Mouse (Mus musculus) spleen, adult 12 weeks (tissue): ENCODE measurements around the gene Csk.

Source experiments
- DNase-seq: peaks from one replicate; pipeline ENCODE4 v3.0.0; 2022; ENCODE audit warnings: low spot score

Gene Csk

DNA sequence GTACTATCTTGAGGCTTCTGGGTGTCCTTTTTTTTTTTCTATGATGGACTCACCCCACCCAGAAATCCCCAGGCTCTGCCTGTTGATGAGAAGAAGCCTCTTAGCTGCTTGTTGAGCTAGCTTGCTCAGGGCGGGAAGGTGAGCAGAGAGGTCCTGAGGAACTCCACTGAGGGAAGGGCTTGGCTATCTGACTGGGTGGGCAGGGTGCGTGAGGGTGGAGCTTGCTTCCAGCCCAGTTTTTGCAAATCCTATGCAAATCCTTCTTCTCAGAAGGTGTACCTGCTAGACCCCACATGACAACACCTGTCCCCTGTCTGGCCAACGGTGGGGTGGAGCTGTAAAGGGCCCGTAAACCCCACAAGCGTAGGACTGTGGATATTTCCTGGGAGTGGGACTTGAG is at the start of gene Csk:
TSS of gene Csk (minus strand) at position 349 of the 400 bp plus-strand sequence.
- DNase-seq: no peak

DNA sequence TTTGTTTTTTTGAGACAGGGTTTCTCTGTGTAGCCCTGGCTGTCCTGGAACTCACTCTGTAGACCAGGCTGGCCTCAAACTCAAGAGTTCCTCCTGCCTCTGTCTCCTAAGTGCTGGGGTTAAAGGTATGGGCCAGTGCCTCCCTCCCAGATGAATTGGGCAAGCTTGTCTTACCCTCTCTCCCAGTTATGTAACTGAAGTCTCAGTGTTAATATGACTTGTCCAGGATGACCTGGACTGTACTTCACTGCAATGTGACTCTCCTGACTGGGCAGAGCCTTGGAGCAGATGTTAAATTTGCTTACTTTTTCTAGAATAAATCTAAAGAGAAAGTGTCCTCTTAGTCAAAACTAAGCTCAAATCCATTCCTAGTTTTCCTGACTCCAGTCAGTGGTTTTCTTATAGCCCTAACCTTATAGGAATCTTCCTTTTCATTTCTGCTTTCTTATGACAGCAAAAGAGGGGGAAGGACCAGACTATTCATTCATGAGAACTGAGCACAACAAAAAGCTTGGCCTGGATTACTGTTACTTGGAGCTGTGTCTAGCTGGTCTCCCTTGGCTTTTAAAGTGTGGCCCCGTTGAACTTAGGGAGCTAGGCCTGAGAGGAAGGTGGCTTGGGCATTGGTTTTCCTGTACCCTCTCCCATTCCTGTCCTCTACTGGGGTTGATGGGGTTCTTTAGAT is 45.2 kb upstream of the Csk start:
- no peak for DNase-seq

DNA sequence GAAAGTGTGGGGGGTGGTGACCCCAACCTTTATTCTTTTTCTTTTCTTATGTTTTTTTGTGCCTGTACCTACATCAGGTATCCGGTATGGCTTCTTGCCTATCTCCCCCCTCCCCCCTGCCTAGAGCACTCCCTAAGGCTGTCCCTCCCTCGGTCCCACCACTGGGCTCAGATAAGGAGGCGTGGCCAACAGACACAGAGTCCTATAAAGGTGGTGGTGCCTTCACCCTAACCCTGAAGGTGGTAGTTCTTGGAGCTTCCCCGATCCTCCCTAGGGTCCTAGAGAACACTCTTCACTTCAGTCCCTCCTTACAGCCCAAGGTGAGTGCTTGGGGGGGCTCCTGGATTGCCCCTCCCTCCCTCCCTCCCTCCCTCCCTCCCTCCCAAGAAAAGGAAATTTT is 43.9 kb upstream of the Csk start:
- DNase-seq: no peak

DNA sequence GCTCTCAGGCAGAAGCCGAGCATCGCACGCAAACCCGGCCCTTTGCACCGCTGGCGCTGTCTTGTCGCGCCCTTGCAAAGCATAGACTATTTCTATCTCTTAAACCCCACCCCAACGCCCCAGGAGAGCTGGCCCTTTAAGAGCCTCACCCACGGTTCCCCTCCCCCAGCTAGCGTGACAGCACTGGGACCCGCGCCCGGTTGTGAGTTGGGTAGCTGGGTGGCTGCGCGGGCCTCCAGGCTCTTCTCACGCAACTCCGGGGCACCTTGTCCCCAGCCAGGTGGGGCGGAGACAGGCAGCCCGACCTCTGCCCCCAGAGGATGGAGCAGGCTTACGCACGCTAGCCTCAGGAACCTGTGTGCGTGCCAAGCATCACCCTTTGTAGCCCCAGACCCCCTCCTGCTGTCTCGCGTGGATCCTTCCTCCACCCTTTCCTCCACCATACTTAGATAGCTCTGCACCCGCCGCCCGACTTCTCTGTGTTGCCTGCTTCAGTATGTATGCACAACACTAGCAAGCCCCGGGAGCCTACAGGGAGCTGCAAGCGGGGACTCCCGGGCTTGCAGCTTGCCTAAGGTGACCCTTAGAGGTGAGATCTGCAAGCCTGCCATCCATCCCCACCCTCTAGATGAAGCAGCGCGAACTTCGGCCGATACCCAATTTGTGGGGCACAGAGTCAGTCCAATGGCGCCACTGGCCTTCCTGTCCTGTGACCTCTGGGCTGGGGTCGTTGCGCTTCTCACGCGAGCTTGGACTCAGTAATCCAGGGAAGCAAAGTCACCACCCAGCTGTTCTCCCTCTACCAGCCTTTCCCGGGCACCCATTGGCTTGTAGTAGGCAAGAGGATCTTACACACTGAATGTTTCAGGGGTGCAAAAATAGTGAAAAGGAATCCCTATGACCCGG is 43.2 kb upstream of the Csk start:
- no peak for DNase-seq

DNA sequence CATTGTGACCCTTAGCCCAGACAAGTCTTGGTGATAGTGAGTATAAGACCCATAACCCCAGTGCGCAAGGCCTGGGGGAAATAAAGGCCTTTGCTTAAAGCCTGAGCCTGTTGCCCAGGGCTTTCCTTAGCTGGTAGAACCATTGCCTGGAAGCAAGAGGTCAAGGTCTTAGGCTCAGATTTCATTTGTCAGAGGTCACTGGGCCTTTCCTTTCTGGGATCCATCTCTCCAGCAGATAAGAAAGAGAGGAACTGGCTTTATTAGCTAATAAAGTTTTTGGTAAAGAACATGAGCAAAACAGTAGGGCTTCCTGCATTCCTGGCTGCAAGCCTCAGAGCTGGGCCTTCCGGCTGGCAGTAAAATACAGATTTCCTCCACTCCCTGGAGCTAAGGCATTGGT is 40.7 kb upstream of the Csk start:
- DNase-seq: no peak

DNA sequence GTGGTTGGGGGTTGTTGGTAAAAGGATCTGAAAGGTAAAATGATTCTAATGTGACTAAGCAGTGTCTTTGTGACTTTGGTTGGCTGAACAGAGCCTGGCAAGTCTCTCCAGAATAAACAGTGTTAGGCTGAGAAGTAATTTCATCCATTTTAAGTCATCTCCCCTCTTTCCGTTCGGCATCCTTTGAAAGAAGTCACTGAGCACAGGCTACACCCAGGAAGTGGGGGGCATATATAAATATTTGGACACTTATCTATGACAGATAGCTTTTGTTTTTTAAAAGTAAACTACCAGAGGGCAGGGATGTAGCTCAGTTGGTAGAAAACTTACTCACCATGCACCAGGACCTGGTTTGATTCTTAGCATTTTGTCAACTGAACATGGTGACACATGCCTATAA is 35.2 kb upstream of the Csk start:
- no peak for DNase-seq

DNA sequence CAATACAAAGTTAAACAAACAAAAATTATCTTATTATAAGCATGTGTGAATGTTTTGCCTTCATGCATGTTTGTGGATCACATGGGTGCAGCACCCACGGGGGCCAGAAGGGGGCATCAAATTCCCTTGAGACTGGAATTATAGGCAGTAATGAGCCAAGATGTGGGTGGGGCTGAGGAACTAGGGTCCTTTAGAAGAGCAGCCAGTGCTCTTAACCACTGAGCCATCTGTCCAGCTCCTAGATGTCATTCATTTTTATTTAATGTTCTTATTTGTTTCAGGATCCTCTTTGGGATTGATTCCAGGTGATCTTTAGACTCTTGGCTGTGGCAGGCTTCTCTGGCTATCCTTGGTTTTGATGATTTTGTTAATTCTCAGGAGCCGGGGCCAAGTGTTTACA is 34.7 kb upstream of the Csk start:
- peak; percentile 15 for DNase-seq

DNA sequence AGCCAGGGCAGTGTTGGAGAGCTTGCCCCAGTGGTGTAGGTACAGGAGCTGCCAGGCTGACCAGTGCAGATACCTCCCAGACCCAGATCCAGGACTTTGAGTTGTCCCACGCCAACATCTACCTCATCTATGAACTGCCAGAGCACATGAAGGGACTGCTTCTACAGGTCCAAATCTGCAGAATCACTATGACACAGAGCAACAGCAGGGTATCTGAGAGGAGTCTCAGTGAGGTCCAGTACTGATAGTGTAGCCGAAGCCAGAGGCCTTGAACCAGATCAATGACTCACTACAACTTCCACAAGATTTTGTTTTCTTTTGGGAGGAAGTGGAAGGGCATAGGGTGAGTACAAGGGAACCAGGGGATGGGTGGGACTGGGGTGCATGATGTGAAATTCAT is 34.3 kb upstream of the Csk start, which contains the start of gene Cyp1a1:
TSS of gene Cyp1a1 (plus strand) at position 178 of the 400 bp plus-strand sequence.
- no peak for DNase-seq

DNA sequence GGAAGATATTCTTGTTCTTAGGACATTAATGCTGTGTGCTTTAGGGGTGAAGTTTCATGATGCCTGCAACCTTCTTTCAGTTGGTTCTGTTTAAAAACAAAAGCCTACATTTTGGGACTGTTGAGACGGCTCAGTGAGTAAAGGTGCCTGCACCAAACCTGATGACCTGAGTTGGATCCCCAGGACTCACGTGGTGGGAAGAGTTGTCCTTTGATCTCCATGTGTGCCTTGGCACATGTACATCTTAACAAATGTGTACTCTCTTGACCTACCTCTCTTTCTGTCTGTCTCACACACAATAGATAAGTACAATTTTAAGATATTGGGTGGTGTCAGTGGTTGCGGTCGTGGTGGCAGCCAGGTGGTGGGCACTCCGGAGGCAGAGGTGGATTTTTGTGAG is 32.6 kb upstream of the Csk start:
- DNase-seq: no peak

DNA sequence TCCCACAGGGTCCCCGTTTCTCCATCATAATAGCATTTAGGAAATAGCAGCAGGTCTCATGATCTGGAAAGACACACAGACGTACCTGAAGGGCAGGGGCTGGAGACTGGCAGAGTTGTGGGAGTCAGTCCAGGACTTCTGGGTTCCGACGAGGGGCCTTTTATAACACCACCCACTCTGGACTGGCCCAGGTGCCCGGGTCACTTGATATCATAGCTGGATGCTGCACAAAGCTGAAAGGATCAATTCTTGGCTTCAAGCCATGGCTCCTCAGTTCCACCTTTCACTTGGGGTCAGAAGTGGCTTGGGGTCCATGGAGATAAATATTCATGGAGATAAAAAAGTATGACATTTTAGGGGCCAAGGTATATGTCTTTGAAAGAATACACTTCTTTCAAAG is 30.1 kb upstream of the Csk start, which contains the start of gene Cyp1a2:
TSS of gene Cyp1a2 (minus strand) at position 184 of the 400 bp plus-strand sequence.
- DNase-seq: no peak

DNA sequence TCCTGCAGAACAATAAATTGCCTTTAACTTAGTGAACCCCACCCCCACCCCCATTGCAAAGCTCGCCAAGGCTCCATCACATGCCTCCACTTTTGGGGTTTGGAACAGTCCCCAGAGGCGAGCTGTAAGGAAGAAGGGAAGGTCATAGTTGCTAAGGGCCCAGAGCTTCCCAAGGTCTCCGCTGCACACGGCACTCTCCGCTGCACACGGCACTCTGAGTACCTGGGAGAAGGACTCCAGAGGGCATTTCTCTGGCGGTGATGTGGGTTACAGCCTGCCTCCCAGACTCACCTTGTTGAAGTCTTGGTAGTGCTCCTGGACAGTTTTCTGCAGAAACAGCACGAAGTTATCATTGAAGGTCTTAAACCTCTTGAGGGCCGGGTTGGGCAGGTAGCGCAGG is 28.0 kb upstream of the Csk start:
- no peak for DNase-seq

DNA sequence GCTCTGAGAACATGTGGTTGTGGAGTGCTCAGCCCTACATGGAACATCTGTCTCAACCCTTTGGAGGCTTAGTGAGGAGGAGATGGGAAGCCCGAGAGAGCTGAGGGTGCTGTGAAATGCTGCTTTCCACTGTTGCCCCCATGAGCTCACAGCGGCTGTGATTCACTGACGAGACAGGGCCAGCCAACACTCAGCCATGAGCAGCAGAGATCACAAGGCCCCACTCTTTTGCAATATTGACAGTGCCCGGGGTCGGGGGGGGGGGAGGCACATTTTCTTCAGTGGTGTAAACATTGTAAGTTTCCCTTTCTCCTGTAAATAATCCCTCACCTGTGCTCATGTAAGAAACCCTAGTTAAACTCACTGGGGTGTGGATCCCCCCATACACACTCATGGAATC is 18.1 kb upstream of the Csk start:
- no peak for DNase-seq

DNA sequence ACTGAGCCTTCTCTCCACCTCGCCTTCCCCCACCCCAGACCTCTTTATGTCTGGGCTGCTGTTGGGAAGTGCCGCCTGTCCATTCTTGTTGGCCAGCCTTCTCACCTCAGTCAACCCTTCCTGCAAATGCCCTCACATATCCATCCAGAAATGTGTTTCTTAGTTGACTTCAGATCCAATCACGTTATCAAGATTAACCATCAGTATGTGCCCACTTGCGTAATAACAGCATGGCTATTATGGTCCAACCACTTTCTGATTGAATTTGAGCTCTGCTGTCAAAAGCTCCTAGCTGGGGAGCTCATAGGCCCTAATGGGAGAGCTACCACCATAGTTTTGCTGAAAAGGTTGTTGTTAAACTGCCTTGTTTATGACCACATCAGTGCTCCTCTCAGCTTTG is 17.6 kb upstream of the Csk start:
- DNase-seq: no peak

DNA sequence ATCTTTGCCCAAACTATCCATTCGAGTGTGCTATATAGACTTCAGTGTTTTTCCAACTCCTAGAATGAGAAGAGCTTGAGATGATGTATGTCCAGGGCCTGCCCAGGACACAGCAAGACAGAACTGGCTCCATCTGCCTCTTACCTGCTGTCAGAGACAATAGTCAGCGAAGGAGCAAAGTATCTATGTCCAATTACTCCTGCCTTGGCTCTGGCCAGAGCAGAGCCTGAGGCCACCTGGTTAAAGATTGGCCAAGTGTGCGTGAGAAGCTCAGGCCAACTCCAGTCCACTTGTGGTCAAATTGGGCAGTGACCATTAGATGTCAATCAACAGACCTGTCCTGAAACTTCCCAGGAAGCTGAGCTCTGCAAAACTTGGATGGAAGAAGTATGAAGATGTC is 16.1 kb upstream of the Csk start:
- DNase-seq: no peak

DNA sequence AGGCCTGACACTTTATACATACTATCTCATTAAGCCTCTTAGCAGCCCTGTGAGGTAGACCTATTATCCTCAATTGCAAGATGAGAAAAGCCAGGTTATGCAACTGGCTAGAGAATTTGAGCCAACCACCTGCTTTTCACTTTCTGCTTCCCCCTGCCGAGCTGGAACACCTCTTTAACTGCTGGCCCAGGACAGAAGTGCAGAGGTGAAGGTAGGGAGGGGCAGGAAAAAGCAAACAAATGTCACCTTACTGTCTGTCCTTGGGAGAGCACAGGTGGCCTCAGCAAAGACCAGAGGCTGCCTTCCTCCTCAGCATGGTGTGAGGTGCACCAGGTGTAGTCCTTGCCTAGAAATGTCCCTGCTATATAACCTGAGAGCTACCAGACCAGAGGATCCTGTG is 14.8 kb upstream of the Csk start:
- DNase-seq: no peak

DNA sequence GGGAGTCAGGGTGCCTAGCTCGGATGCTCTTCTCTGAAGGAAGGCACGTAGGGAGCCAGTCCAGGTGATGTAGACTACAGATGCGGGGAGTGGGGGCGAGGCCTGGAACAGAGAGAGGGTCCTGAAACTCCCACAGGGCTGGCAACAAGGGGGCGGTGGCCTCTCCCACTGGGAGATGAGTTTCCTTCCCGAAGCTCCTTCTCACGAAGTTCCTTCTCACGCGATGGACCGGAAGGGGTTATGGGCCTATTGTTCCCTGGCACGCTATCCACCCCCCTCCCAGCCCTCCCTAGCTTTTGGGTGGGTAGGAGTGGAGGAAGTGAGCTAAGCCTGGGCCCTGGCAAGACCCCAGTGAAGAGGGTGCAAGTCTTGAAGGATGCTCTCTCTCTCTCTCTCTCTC is 14.4 kb upstream of the Csk start:
- DNase-seq: no peak

DNA sequence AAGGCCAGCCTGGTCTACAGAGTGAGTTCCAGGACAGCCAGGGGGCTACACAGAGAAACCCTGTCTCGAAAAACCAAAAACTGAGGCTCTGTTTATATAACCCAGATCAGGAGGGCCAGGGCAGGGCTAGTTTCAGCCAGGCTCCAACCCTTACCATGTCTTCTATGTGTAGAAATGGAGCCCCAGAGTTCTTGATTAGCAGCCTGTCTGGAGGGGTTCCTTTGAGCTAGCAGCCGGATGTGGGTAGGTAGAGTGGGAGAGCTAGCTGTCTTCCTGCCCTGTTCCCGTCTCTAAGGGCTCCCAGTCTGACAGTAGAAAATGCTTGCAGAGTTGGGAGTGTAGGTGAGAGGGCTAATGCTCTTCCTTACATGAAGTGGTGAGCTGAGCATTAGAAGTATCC is 13.7 kb upstream of the Csk start:
- no peak for DNase-seq

DNA sequence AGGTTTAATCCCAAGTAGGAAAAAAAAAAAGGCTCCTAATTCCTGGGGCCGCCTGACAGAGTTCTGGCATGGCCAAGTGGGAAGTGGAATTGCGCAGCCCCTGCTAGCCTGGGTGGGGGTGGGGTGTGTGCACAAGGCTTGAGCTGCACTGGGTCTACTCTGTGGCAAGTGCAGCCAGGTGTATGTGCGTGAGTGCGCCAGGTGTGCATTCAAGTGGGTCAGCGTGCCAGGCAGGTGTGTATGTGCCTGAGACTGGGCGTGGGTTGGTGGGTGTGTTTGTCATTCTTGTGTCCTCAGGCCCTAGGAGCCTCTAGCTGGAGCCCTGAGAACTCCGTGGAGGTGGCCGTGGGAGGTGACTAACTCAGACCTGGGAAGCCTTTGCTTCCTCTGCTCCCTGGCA is 13.1 kb upstream of the Csk start:
- DNase-seq: no peak

DNA sequence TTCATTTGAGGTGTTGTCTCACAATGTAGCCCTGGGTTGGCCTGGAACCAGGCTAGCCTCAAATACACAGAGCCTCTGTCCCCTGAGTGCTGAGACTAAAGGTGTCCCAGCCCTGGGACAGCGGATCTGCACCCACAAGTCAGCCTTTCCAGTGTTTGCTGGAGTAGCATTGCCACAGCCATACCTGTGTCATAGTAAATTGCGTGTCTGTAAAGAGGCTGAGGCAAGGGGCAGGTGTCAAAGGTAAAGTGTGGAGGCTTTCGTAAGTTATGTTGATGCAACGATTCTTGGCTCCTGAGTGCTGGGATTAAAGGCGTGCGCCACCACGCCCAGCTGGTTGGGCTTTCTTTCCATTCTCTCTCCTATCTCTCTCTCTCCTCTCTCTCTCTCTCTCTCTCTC is 11.2 kb upstream of the Csk start:
- DNase-seq: no peak

DNA sequence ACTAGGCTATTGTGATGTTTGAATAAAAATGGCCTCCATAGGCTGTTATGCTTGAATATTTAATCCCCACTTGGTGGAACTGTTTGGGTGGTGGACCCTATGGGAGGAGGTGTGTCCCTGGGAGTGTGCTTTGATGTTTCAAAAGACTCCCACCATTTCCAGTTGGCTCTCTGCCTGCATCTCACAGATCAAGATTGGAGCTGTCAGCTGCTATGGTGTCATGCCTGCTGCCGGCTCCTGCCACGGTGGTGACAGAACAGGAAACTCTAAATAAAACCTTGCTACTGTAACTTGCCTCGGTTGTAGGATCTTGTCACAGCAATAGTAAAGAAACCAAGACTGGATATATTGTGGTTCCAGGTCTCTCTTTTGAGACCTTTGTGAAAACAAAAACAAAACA is 8.1 kb upstream of the Csk start:
- DNase-seq: no peak

DNA sequence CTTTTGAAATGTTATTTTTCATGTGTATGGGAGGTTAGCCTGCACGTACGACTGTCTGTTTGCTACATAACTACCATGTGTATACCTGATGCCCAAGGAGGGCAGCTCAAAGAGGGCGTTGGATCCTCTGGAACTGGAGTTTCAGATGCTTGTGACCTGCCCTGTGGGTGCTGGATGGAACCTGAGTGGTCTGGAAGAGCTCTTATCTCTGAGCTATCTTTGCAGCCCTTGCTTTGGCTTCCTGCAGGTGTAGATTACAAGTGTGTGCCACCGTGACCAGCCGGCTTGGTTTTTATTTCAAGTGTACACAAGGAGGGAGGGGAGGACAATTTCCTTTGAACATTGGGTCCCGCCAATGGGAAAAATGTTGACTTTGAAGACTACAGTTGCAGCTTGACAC is 7.1 kb upstream of the Csk start:
- DNase-seq: no peak

DNA sequence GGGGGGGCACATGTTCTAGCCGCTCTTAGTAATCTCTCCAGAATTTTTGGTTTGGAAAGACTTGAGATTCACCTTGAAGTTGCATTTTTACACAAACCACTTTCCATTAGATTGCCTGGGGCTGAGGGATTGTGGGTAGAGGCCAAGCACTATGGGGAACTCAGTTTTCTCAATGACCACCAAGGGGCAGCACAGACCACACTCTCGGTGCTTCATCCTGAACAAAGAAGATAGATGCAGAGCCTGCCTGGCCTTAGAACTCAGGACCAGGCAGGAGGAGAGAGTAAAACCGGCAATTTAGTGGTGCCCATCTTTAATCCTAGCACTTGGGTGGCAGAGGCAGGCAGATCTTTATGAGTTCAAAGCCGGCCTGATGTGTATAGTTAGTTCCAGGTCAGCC is 6.3 kb upstream of the Csk start:
- DNase-seq: no peak

DNA sequence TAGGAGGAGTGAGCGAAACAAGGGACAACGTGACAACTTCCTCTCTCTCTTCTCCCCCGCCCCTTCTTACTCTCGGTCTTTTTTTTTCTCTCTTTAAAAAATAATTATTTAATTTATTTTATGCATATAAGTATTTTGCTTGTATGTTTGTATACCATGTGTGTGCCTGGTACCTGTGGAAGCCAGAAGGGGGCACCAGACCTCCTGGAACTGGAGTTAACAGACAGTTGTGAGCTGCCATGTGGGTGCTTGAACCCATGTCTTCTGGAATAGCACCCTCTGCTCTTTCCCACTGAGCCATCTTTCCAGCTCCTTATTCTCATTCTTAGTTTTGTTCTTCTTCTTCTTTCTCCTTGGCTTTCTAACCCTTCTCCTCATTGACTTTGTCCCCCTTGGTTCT is 5.5 kb upstream of the Csk start:
- no peak for DNase-seq

DNA sequence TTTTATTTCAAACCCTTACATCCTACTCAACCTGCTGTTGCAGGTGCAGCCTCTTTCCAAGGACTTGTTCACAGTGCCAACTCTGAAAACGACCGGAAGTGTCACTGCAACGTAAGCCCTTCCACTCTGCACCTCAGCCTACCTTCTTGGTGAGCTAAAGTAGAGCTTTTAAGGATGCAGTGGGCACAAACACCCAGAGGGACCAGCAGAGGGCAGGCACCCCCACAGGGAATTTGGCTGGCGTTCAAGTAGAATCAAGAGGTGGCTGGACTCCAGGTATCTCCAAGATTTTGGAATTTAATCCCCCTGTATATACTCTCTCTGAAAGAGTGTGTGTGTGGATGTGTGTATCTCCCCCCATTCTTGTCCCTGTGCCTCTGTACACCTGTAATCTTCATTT is 4.4 kb upstream of the Csk start:
- no peak for DNase-seq
